Mouse (Mus musculus): Measurements from ENCODE around the gene Opa3. TPM values are rescaled to one million over a fixed set of nuclear protein-coding genes. Genes with fewer than 3 reads are reported as not detected.

The Opa3 gene
- 10.7 and 15.7 TPM in 2 replicates for polyA plus RNA-seq (2012; ENCODE audit: low replicate concordance)

GRCm38 (mm10) chr7:19227883-19228792, at the start of gene Opa3:
Gene Opa3, plus strand, starts transcription at chr7:19228334.

GRCm38 (mm10) chr7:19211996-19212755, 16.0 kb upstream of the Opa3 start, which contains the start of gene Gpr4:
Gene Gpr4, plus strand, starts transcription at chr7:19212538.

GRCm38 (mm10) chr7:19271238-19272172, 43.4 kb downstream of the Opa3 start, which contains the start of gene Vasp:
Gene Vasp, minus strand, starts transcription at chr7:19271817.

GRCm38 (mm10) chr7:19279581-19280114, 51.5 kb downstream of the Opa3 start, which contains the start of gene Ppm1n:
Gene Ppm1n, minus strand, starts transcription at chr7:19280064.

GRCm38 (mm10) chr7:19282385-19282784, 54.3 kb downstream of the Opa3 start, which contains the start of gene Rtn2:
Gene Rtn2, plus strand, starts transcription at chr7:19282624.

Other genes with a start within 250 kb of the Opa3 start
- not detected in 2 replicates for gene Nanos2, start 240.9 kb upstream of the Opa3 start, polyA plus RNA-seq (2012; ENCODE audit: low replicate concordance)
- 0.99 and 3.6 TPM in 2 replicates for gene Mypop, start 237.1 kb upstream of the Opa3 start, polyA plus RNA-seq (2012; ENCODE audit: low replicate concordance)
- 116 and 192 TPM in 2 replicates for gene Irf2bp1, start 224.3 kb upstream of the Opa3 start, polyA plus RNA-seq (2012; ENCODE audit: low replicate concordance)
- 0.11 TPM in 2 replicates for gene Foxa3, start 204.8 kb upstream of the Opa3 start, polyA plus RNA-seq (2012; ENCODE audit: low replicate concordance)
- 181 and 223 TPM in 2 replicates for gene Sympk, start 204.0 kb upstream of the Opa3 start, polyA plus RNA-seq (2012; ENCODE audit: low replicate concordance)
- gene Rsph6a, start 173.6 kb upstream of the Opa3 start, polyA plus RNA-seq (2012; ENCODE audit: low replicate concordance): 0.19 TPM in 1 of 2 replicates, not detected in the other
- gene Dmwd, start 152.1 kb upstream of the Opa3 start, polyA plus RNA-seq (2012; ENCODE audit: low replicate concordance): 85.8 and 98.6 TPM in 2 replicates
- gene Dmpk, start 144.5 kb upstream of the Opa3 start, polyA plus RNA-seq (2012; ENCODE audit: low replicate concordance): 62.6 and 65.4 TPM in 2 replicates
- 10.2 and 12.1 TPM in 2 replicates for gene Six5, start 133.7 kb upstream of the Opa3 start, polyA plus RNA-seq (2012; ENCODE audit: low replicate concordance)
- 0.07 TPM in 1 of 2 replicates, not detected in the other for gene Gm4969, start 110.0 kb upstream of the Opa3 start, polyA plus RNA-seq (2012; ENCODE audit: low replicate concordance)
- gene Fbxo46, start 108.5 kb upstream of the Opa3 start, polyA plus RNA-seq (2012; ENCODE audit: low replicate concordance): 28.1 and 39.2 TPM in 2 replicates
- 9.8 and 13.7 TPM in 2 replicates for gene Qpctl, start 79.0 kb upstream of the Opa3 start, polyA plus RNA-seq (2012; ENCODE audit: low replicate concordance)
- gene Snrpd2, start 78.6 kb upstream of the Opa3 start, polyA plus RNA-seq (2012; ENCODE audit: low replicate concordance): 24.1 and 39.0 TPM in 2 replicates
- gene Gipr, start 62.2 kb upstream of the Opa3 start, polyA plus RNA-seq (2012; ENCODE audit: low replicate concordance): 0.07 TPM in 1 of 2 replicates, not detected in the other
- gene Eml2, start 51.9 kb upstream of the Opa3 start, polyA plus RNA-seq (2012; ENCODE audit: low replicate concordance): 6.5 and 12.1 TPM in 2 replicates
- gene Gpr4, start 15.8 kb upstream of the Opa3 start, polyA plus RNA-seq (2012; ENCODE audit: low replicate concordance): 0.88 and 1.3 TPM in 2 replicates
- gene Vasp, start 43.5 kb downstream of the Opa3 start, polyA plus RNA-seq (2012; ENCODE audit: low replicate concordance): 240 and 739 TPM in 2 replicates
- gene Ppm1n, start 51.7 kb downstream of the Opa3 start, polyA plus RNA-seq (2012; ENCODE audit: low replicate concordance): 0.62 and 1.2 TPM in 2 replicates
- gene Rtn2, start 54.3 kb downstream of the Opa3 start, polyA plus RNA-seq (2012; ENCODE audit: low replicate concordance): 0.57 and 1.1 TPM in 2 replicates
- 1.1 and 5.9 TPM in 2 replicates for gene Fosb, start 81.7 kb downstream of the Opa3 start, polyA plus RNA-seq (2012; ENCODE audit: low replicate concordance)
- 21.3 and 28.9 TPM in 2 replicates for gene Ercc1, start 116.4 kb downstream of the Opa3 start, polyA plus RNA-seq (2012; ENCODE audit: low replicate concordance)
- 35.9 and 52.0 TPM in 2 replicates for gene Cd3eap, start 131.1 kb downstream of the Opa3 start, polyA plus RNA-seq (2012; ENCODE audit: low replicate concordance)
- 19.1 and 23.9 TPM in 2 replicates for gene Ppp1r13l, start 131.4 kb downstream of the Opa3 start, polyA plus RNA-seq (2012; ENCODE audit: low replicate concordance)
- 43.1 and 62.1 TPM in 2 replicates for gene Ercc2, start 153.7 kb downstream of the Opa3 start, polyA plus RNA-seq (2012; ENCODE audit: low replicate concordance)
- gene Klc3, start 175.8 kb downstream of the Opa3 start, polyA plus RNA-seq (2012; ENCODE audit: low replicate concordance): 1.8 and 4.2 TPM in 2 replicates
- gene Ckm, start 176.4 kb downstream of the Opa3 start, polyA plus RNA-seq (2012; ENCODE audit: low replicate concordance): 0.33 and 0.72 TPM in 2 replicates
- gene Mark4, start 230.5 kb downstream of the Opa3 start, polyA plus RNA-seq (2012; ENCODE audit: low replicate concordance): 18.3 and 53.5 TPM in 2 replicates
- 0.96 and 3.4 TPM in 2 replicates for gene Exoc3l2, start 235.0 kb downstream of the Opa3 start, polyA plus RNA-seq (2012; ENCODE audit: low replicate concordance)